Mouse (Mus musculus): Measurements from ENCODE around the gene Anln. TPM values are rescaled to one million over a fixed set of nuclear protein-coding genes. Genes with fewer than 3 reads are reported as not detected.
A peak's percentile ranks its signal among the peaks of the same experiment; 100 is the strongest.
"Not testable (repeated sequence)": the region's sequence is repeated elsewhere in the genome, so short reads cannot be mapped to it uniquely, and the experiment has no call there.

Gene Anln
- total RNA-seq, 2 experiments from 2014 or later: 40.1 to 59.9 TPM

- not testable (repeated sequence) for ATAC-seq (replicated peaks; ENCODE audit: poor library complexity, severe bottlenecking)
Measured at GRCm38 (mm10) chr9:22403501-22403900, 14.5 kb upstream of the Anln start.

- ATAC-seq (replicated peaks; ENCODE audit: poor library complexity, severe bottlenecking): no peak
Measured at GRCm38 (mm10) chr9:22402976-22403375, 14.0 kb upstream of the Anln start.

- no peak for ATAC-seq (replicated peaks; ENCODE audit: poor library complexity, severe bottlenecking)
Measured at GRCm38 (mm10) chr9:22402001-22402400, 13.0 kb upstream of the Anln start.

GRCm38 (mm10) chr9:22399021-22399420 is 10.0 kb upstream of the Anln start:
- ATAC-seq (replicated peaks; ENCODE audit: poor library complexity, severe bottlenecking): no peak

- ATAC-seq (replicated peaks; ENCODE audit: poor library complexity, severe bottlenecking): peak; percentile 85
Measured at GRCm38 (mm10) chr9:22394725-22395124, 5.7 kb upstream of the Anln start.

- ATAC-seq (replicated peaks; ENCODE audit: poor library complexity, severe bottlenecking): no peak
Measured at GRCm38 (mm10) chr9:22390390-22390789, 1.4 kb upstream of the Anln start.

- ATAC-seq (replicated peaks; ENCODE audit: poor library complexity, severe bottlenecking): no peak
Measured at GRCm38 (mm10) chr9:22389736-22390245, 803 bp upstream of the Anln start.

GRCm38 (mm10) chr9:22388401-22388980 is 497 bp downstream of the Anln start:
- ATAC-seq (replicated peaks; ENCODE audit: poor library complexity, severe bottlenecking): peak; percentile 25

GRCm38 (mm10) chr9:22387901-22388300 is 1.1 kb downstream of the Anln start:
- peak; percentile 30 for ATAC-seq (replicated peaks; ENCODE audit: poor library complexity, severe bottlenecking)

GRCm38 (mm10) chr9:22385890-22386289 is 3.1 kb downstream of the Anln start:
- ATAC-seq (replicated peaks; ENCODE audit: poor library complexity, severe bottlenecking): no peak

- ATAC-seq (replicated peaks; ENCODE audit: poor library complexity, severe bottlenecking): no peak
Measured at GRCm38 (mm10) chr9:22376086-22376485, 12.9 kb downstream of the Anln start.

GRCm38 (mm10) chr9:22372760-22373159 is 16.2 kb downstream of the Anln start:
- no peak for ATAC-seq (replicated peaks; ENCODE audit: poor library complexity, severe bottlenecking)

- ATAC-seq (replicated peaks; ENCODE audit: poor library complexity, severe bottlenecking): 0 out of 2 replicates have a peak, but pooled peaks have one; percentile 17
Measured at GRCm38 (mm10) chr9:22368030-22368429, 21.0 kb downstream of the Anln start.

- peak; percentile 93 for ATAC-seq (replicated peaks; ENCODE audit: poor library complexity, severe bottlenecking)
Measured at GRCm38 (mm10) chr9:22366621-22367020, 22.4 kb downstream of the Anln start.

GRCm38 (mm10) chr9:22366221-22366620 is 22.8 kb downstream of the Anln start:
- no peak for ATAC-seq (replicated peaks; ENCODE audit: poor library complexity, severe bottlenecking)

GRCm38 (mm10) chr9:22360916-22361315 is 28.1 kb downstream of the Anln start:
- ATAC-seq (replicated peaks; ENCODE audit: poor library complexity, severe bottlenecking): no peak

- no peak for ATAC-seq (replicated peaks; ENCODE audit: poor library complexity, severe bottlenecking)
Measured at GRCm38 (mm10) chr9:22355919-22356318, 33.1 kb downstream of the Anln start.

GRCm38 (mm10) chr9:22353901-22354300 is 35.1 kb downstream of the Anln start:
- no peak for ATAC-seq (replicated peaks; ENCODE audit: poor library complexity, severe bottlenecking)

- ATAC-seq (replicated peaks; ENCODE audit: poor library complexity, severe bottlenecking): no peak
Measured at GRCm38 (mm10) chr9:22353465-22353864, 35.5 kb downstream of the Anln start.

- ATAC-seq (replicated peaks; ENCODE audit: poor library complexity, severe bottlenecking): no peak
Measured at GRCm38 (mm10) chr9:22340331-22340730, 48.7 kb downstream of the Anln start.

GRCm38 (mm10) chr9:22337217-22337616 is 51.8 kb downstream of the Anln start:
- no peak for ATAC-seq (replicated peaks; ENCODE audit: poor library complexity, severe bottlenecking)
